Mouse (Mus musculus) C2C12 (cell line): ENCODE data around the gene Zdhhc23. TPM values are rescaled to one million over a fixed set of nuclear protein-coding genes. Genes with fewer than 3 reads are reported as not detected.

ENCODE experiments used
- H3K27me3 ChIP-seq: one replicate; pipeline ENCODE4 v1.6.1; 2011; ENCODE audit not compliant: control insufficient read depth, insufficient read depth, insufficient read length
- H3K36me3 ChIP-seq: one replicate; pipeline ENCODE4 v1.6.1; 2011; ENCODE audit not compliant: control insufficient read depth, insufficient read depth
- H3K4me3 ChIP-seq: one replicate; pipeline ENCODE4 v1.5.1; 2011; ENCODE audit warnings: mild to moderate bottlenecking, control low read depth; ENCODE audit not compliant: poor library complexity, insufficient read depth, severe bottlenecking
- H3K79me2 ChIP-seq: one replicate; pipeline ENCODE4 v1.6.1; 2011; ENCODE audit not compliant: control insufficient read depth, insufficient read depth
- H3K79me3 ChIP-seq: one replicate; pipeline ENCODE4 v1.6.1; 2011; ENCODE audit warnings: low read depth, control low read depth
- H3ac ChIP-seq: one replicate; pipeline ENCODE3; 2011; ENCODE audit warnings: low read depth; ENCODE audit not compliant: control insufficient read depth, insufficient read length
- CEBPB ChIP-seq: IDR thresholded peaks from one replicate; pipeline ENCODE4 v1.6.1; 2011; ENCODE audit warnings: low read depth, mild to moderate bottlenecking, control low read depth, moderate library complexity
- CTCF ChIP-seq: IDR thresholded peaks from one replicate; pipeline ENCODE4 v1.5.1; 2011; ENCODE audit not compliant: control insufficient read depth, insufficient read depth, insufficient read length
- FOSL1 ChIP-seq: IDR thresholded peaks from one replicate; pipeline ENCODE4 v1.8.0; 2011; ENCODE audit warnings: mild to moderate bottlenecking, low read length; ENCODE audit not compliant: poor library complexity, insufficient read depth, severe bottlenecking
- MAX ChIP-seq: IDR thresholded peaks from one replicate; pipeline ENCODE4 v1.6.1; 2011; ENCODE audit warnings: mild to moderate bottlenecking, control low read depth
- MYOD1 ChIP-seq: IDR thresholded peaks from one replicate; pipeline ENCODE4 v1.6.1; 2011; ENCODE audit warnings: low read depth; ENCODE audit not compliant: control insufficient read depth, insufficient read length
- MYOG ChIP-seq: IDR thresholded peaks from one replicate; pipeline ENCODE4 v1.6.1; 2011; ENCODE audit not compliant: control insufficient read depth, insufficient read length; ENCODE audit errors: extremely low read depth
- USF1 ChIP-seq: IDR thresholded peaks from one replicate; pipeline ENCODE4 v1.6.1; 2011; ENCODE audit warnings: low read depth, mild to moderate bottlenecking, control low read depth, moderate library complexity
- polyA plus RNA-seq: library from polyadenylated mRNA; unstranded; fragments of >200 nt; fragmentation: generic; extraction: Trizol; gene quantifications from one replicate; pipeline ENCODE4 v1.2.1, GENCODE M21; 2012; ENCODE audit warnings: missing spikeins

Zdhhc23 gene
- polyA plus RNA-seq, 1 experiment: 0.02 TPM

GRCm38 (mm10) chr16:43999541-43999940, 19.9 kb upstream of the Zdhhc23 start:
- TF ChIP-seq MAX: no peak
- H3ac ChIP-seq: no peak overlapping the region
- no peaks in the 10 kb centered on the region for H3K79me2 ChIP-seq
- no peaks in the 10 kb centered on the region for H3K36me3 ChIP-seq
- H3K27me3 ChIP-seq: no peaks in the 10 kb centered on the region
- no peak overlapping the region for H3K4me3 ChIP-seq
- no peaks in the 10 kb centered on the region for H3K79me3 ChIP-seq

GRCm38 (mm10) chr16:43999111-43999510, 19.5 kb upstream of the Zdhhc23 start:
- Histone ChIP-seq H3K36me3 (no peaks in the 10 kb centered on the region), H3ac (no peak overlapping the region), H3K27me3 (no peaks in the 10 kb centered on the region), H3K79me2 (no peaks in the 10 kb centered on the region), H3K4me3 (no peak overlapping the region), H3K79me3 (no peaks in the 10 kb centered on the region)
- TF ChIP-seq MYOD1: no peak
- no peak for TF ChIP-seq MAX
- TF ChIP-seq CEBPB: no peak
- TF ChIP-seq CTCF: no peak
- TF ChIP-seq USF1: no peak
- no peak for TF ChIP-seq MYOG

GRCm38 (mm10) chr16:43994623-43995022, 15.0 kb upstream of the Zdhhc23 start:
- H3ac ChIP-seq: no peak overlapping the region
- no peaks in the 10 kb centered on the region for H3K79me3 ChIP-seq

GRCm38 (mm10) chr16:43986299-43986698, 6.7 kb upstream of the Zdhhc23 start:
- H3K4me3 ChIP-seq: no peak overlapping the region
- no peak overlapping the region for H3ac ChIP-seq
- no peaks in the 10 kb centered on the region for H3K27me3 ChIP-seq
- no peaks in the 10 kb centered on the region for H3K79me2 ChIP-seq
- no peaks in the 10 kb centered on the region for H3K79me3 ChIP-seq
- TF ChIP-seq CTCF (no peak), MYOD1 (no peak), MYOG (no peak), CEBPB (no peak), MAX (no peak), FOSL1 (no peak)
- no peaks in the 10 kb centered on the region for H3K36me3 ChIP-seq

More at GRCm38 (mm10) chr16:43994623-43995022, 15.0 kb upstream of the Zdhhc23 start:
- Histone ChIP-seq H3K36me3 (no peaks in the 10 kb centered on the region), H3K4me3 (no peak overlapping the region), H3K27me3 (no peaks in the 10 kb centered on the region), H3K79me2 (no peaks in the 10 kb centered on the region)
- TF ChIP-seq USF1 (no peak), MAX (no peak), MYOG (no peak), MYOD1 (no peak), FOSL1 (no peak), CTCF (no peak), CEBPB (no peak)

GRCm38 (mm10) chr16:43980110-43980609, 569 bp upstream of the Zdhhc23 start:
- Histone ChIP-seq H3K79me2 (no peaks in the 10 kb centered on the region), H3K27me3 (peaks cover 17% of the 10 kb centered on the region), H3K36me3 (no peaks in the 10 kb centered on the region), H3ac (no peak overlapping the region), H3K79me3 (no peaks in the 10 kb centered on the region), H3K4me3 (no peak overlapping the region)
- TF ChIP-seq CEBPB (no peak), CTCF (no peak), MYOG (no peak), USF1 (no peak), MYOD1 (no peak), MAX (no peak)

- H3K79me3 ChIP-seq: no peaks in the 10 kb centered on the region
- no peaks in the 10 kb centered on the region for H3K79me2 ChIP-seq
- no peak overlapping the region for H3ac ChIP-seq
- no peaks in the 10 kb centered on the region for H3K36me3 ChIP-seq
- no peak for TF ChIP-seq MYOG
- no peak for TF ChIP-seq FOSL1
- TF ChIP-seq MYOD1: no peak
- no peak for TF ChIP-seq USF1
- no peak for TF ChIP-seq MAX
- no peak for TF ChIP-seq CEBPB
- no peak for TF ChIP-seq CTCF
- peaks cover 17% of the 10 kb centered on the region for H3K27me3 ChIP-seq
- H3K4me3 ChIP-seq: no peak overlapping the region
Measured at GRCm38 (mm10) chr16:43979010-43979327, 622 bp downstream of the Zdhhc23 start.
